Mouse (Mus musculus) olfactory bulb, adult 2 months (tissue): ENCODE results near the gene Adam23. TPM values are rescaled to one million over a fixed set of nuclear protein-coding genes. Genes with fewer than 3 reads are reported as not detected.
A peak's percentile ranks its signal among the peaks of the same experiment; 100 is the strongest.

Experiments
- H3K27ac ChIP-seq: fragments of 200-500 bp; 2 replicates; pipeline ENCODE4 v1.5.1; 2012; ENCODE audit warnings: low read depth, low read length; ENCODE audit not compliant: insufficient read depth
- H3K4me1 ChIP-seq: fragments of 200-500 bp; 2 replicates; pipeline ENCODE4 v1.6.1; 2012; ENCODE audit warnings: low read length; ENCODE audit not compliant: control insufficient read depth, insufficient read depth
- H3K4me3 ChIP-seq: fragments of 200-500 bp; 2 replicates; pipeline ENCODE4 v1.5.1; 2012; ENCODE audit warnings: mild to moderate bottlenecking, low read depth, low read length, moderate library complexity; ENCODE audit not compliant: insufficient read depth
- CTCF ChIP-seq: fragments of 200-500 bp; IDR thresholded peaks from 2 replicates; pipeline ENCODE4 v1.5.1; 2012; ENCODE audit warnings: low read depth, mild to moderate bottlenecking, low read length, moderate library complexity; ENCODE audit not compliant: insufficient read depth
- POLR2A ChIP-seq: fragments of 200-500 bp; IDR thresholded peaks from 2 replicates; pipeline ENCODE4 v1.6.1; 2012; ENCODE audit warnings: mild to moderate bottlenecking, low read depth, low read length, moderate library complexity; ENCODE audit not compliant: insufficient read depth
- WGBS: fragments of 180-500 bp; shearing (Covaris S2); methylation state at CpG from one replicate; pipeline ENCODE4 v1.1.7; 2018; 5-methylcytosine and 5-hydroxymethylcytosine counted together
- polyA plus RNA-seq: library from polyadenylated mRNA; stranded (reverse); fragments of >200 nt; gene quantifications from 2 replicates; pipeline ENCODE4 v1.2.4, GENCODE M21; 2012; ENCODE audit warnings: low replicate concordance; ENCODE audit not compliant: missing spikeins, insufficient read depth, insufficient read length

Adam23 gene
- polyA plus RNA-seq, result 224 TPM in 1 of 2 replicates, not detected in the other

DNA sequence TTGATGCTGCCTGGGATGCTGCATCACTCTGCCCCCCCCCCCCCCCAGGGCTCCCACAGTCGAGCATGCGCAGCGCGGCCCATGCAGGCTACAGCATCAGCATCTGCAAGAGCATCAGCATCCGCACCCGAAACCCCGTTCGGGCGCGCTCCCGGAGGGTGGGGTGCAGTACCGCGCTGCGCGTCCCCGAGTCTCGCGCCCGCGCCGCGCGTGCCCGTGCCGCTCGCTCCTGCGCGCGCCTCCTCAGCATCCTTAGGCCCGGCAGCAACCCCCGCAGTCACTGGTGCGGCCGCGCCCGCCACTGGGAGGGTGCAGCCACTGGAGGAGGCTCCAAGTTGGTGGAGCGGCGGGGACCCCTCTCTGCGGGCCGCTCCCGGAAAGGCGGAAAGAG lies at the start of gene Adam23:
Adam23 (plus strand) TSS at position 236 of the 391 bp plus-strand sequence.
- Histone ChIP-seq H3K4me1 (0 out of 2 replicates have a peak, but pooled peaks cover 6% of the 10 kb centered on the region), H3K27ac (peak within 1 kb of the TSS; percentile 20; the same call in 1 of the 2 replicates), H3K4me3 (peak within 1 kb of the TSS; percentile 64)
- WGBS, result under 1% methylated on average over 40 of the region's 41 CpGs
- no peak for TF ChIP-seq CTCF
- 0 out of 2 replicates have a peak, but pooled peaks have one; percentile 28 for TF ChIP-seq POLR2A

DNA sequence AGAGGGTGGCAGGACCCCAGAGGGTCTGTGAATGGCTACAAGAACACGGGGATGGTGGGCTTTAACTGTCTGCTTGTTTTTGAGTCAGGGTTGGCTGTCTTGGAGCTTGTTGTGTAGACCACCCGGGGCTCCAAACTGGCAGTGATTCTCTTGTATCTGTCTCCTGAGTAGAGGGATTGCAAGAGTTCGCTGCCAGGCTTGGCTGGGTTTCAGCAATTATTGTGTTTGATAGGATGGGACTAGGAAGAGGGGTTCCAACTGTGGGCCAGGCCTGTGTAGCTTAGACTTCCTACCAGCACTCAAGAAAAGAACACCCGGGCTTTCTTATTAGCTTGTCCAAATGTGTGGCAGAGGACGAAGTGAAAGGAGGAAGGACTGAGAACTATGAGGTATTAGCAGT lies 44.6 kb upstream of the Adam23 start:
- TF ChIP-seq CTCF, result no peak
- no peak overlapping the region for H3K27ac ChIP-seq
- no peak overlapping the region for H3K4me3 ChIP-seq
- no peaks in the 10 kb centered on the region for H3K4me1 ChIP-seq
- WGBS, result 52% methylated on average over 5 of the region's 5 CpGs

DNA sequence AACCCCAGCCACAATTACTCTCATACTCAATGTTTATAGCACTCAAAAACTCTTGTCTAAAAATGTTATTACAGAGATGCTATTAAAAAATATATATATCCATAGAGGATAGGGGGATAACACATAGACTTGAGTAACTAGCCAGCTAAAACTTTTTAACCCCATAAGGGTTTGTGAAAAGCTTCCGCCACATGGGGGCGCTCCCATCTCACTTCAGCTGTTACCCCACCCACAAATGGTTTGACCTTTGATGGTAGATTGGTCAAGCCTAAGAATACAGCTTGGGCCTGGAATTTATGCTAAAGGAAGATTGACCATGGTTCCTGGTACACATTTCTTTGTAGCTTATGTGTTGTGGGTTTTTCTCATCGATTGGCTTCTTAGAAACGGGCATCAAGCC lies 42.1 kb upstream of the Adam23 start:
- TF ChIP-seq POLR2A, result no peak
- TF ChIP-seq CTCF, result no peak
- WGBS, result 59% methylated on average over 4 of the region's 4 CpGs
- no peak overlapping the region for H3K4me3 ChIP-seq
- no peak overlapping the region for H3K27ac ChIP-seq
- H3K4me1 ChIP-seq, result no peaks in the 10 kb centered on the region

DNA sequence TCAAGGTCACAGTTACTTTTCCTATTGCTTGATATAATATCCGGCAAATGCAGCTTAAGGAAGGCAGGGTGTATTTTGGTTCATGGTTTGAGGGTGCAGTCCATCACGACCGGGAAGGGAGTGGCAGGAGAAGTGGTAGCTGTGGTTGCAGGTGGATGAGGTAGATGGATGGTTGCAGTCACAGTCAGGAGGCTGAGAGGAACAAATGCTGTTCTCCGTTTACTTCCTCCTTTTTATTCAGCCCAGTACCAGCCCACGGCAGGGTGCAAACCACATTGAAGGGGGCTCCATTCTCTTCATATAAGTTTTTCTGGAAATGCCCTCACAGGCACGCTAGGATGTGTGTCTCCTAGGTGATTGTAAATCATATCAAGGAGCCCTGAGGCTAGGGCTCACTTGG lies 37.3 kb upstream of the Adam23 start:
- H3K4me1 ChIP-seq, result no peaks in the 10 kb centered on the region
- no peak overlapping the region for H3K27ac ChIP-seq
- no peak for TF ChIP-seq POLR2A
- TF ChIP-seq CTCF, result no peak
- H3K4me3 ChIP-seq, result no peak overlapping the region
- WGBS, result 88% methylated on average over 6 of the region's 6 CpGs

DNA sequence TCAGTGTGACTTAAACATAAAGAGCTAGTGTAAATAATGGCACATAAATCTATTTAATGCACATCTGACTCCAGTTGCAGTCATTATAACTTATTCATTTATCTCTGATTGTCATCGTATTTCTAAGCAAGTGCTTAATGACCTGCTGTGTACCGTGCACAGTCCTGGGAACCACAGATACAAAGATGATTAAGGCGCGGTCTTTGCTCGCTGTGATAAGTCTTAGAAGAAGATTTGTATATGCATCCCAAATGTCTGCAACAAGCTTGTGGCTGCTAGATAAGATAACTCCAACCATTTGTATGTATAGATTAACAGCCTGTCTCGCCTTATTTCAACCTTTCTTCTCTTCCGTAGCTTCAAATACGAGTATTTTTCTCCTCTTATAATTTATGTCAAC lies 27.2 kb upstream of the Adam23 start:
- 93% methylated on average over 8 of the region's 8 CpGs for WGBS
- Histone ChIP-seq H3K27ac (no peak overlapping the region), H3K4me3 (no peak overlapping the region), H3K4me1 (no peaks in the 10 kb centered on the region)
- TF ChIP-seq CTCF (no peak), POLR2A (no peak)

DNA sequence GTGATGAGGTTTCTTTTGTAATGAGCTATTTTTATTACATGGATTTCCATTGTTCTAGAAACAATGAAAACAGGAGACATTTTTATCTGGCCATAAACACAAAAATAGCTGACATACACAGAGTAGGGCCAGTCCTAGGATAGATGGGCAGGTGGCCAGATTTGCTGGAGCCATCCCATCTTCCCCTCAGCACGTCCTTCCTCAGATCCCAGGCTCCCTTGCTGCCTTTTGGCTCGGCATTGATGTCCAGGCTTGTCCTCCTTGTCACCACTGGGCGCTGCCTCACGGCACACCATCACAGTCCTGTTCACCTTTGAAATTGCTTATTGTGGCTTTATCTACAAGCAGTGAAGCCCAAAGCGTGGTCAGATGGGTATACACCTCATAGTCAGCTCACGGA lies 15.0 kb upstream of the Adam23 start:
- WGBS, result 87% methylated on average over 6 of the region's 6 CpGs
- Histone ChIP-seq H3K4me1 (no peaks in the 10 kb centered on the region), H3K27ac (no peak overlapping the region), H3K4me3 (no peak overlapping the region)
- no peak for TF ChIP-seq CTCF
- no peak for TF ChIP-seq POLR2A

DNA sequence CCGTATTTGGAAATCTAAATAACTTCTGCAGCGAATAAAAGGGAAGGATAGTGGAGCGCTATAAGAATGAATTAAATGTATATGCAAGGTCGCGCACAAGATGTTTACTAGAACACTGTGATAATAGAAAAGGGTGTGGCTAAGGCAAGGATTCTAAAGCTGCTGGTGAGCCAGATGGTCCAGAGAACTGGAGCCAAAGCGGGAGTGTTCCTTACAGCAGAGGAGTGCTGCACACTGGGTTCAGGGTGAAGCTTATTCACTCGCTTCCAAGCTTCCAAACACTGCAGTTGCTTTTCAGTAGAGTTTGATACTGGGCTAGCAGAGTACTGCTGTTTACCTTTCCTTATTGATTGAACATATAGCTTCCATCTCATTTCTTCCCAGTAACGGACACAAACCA lies 14.5 kb upstream of the Adam23 start:
- Histone ChIP-seq H3K4me1 (no peaks in the 10 kb centered on the region), H3K4me3 (no peak overlapping the region), H3K27ac (no peak overlapping the region)
- 97% methylated on average over 8 of the region's 8 CpGs for WGBS
- no peak for TF ChIP-seq POLR2A
- no peak for TF ChIP-seq CTCF

DNA sequence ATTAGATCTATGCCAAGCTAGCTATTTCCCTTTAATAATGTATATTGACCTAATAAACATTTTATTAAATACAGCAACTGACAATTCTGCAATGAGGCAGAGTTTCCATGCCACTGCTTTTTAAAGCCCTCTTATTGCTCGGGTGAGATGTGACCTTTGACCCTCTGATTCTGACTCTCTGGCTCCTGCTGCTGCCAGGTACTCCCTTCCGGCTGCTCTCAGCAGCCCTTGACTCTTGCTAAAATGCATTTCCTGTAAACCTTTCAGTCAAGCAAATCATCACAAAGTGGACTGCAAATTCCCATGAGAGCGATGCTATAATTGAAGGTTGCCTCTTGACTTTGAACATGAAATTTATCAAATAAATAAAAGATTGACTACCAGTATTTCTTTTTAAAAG lies 13.8 kb upstream of the Adam23 start:
- WGBS, result 85% methylated on average over 3 of the region's 3 CpGs
- TF ChIP-seq POLR2A (no peak), CTCF (no peak)
- no peak overlapping the region for H3K27ac ChIP-seq
- H3K4me1 ChIP-seq, result no peaks in the 10 kb centered on the region
- no peak overlapping the region for H3K4me3 ChIP-seq

DNA sequence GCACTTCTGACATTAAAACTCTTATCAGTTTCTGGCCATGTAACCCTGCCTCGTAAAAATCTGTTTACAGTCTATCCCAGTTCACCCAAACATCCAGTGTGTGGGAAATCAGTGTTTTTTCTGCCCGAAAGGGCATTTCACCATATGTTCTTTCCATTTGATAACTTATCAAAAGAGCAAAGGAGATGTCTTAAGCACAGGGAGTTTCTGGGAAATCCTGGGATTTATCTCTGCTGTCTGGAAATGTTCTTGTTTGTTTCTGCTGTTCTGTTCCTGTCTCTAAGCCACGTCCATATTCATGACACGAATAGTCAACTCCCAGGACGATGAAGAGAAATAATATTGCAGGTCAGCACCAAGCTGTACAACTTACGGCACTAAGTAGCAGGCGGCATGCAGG lies 11.6 kb upstream of the Adam23 start:
- Histone ChIP-seq H3K4me3 (no peak overlapping the region), H3K4me1 (peaks cover 2% of the 10 kb centered on the region; the same call in 1 of the 2 replicates), H3K27ac (no peak overlapping the region)
- TF ChIP-seq POLR2A (no peak), CTCF (no peak)
- 87% methylated on average over 7 of the region's 7 CpGs for WGBS

DNA sequence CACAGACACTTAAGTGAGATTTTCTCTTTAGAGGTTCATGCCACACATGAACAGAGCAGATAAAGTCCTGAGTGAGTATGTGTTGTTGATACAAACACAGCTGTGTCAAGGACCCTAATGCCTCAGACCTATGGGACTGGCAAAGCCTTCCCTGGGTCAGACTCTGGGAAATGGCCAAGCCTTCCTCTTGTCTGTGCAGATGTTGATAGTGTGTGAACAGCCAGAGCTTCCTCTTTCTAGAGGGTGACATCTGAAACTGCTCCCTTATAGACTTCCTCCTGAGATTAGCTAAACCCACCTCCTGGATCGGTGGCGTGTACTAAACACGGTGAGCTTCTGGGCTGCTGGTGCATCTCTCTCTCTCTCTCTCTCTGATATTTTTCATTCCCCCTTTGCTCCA lies 8.2 kb upstream of the Adam23 start:
- TF ChIP-seq POLR2A, result no peak
- no peak for TF ChIP-seq CTCF
- Histone ChIP-seq H3K27ac (no peak overlapping the region), H3K4me3 (no peak overlapping the region), H3K4me1 (peaks cover 2% of the 10 kb centered on the region; the same call in 1 of the 2 replicates)
- 37% methylated on average over 3 of the region's 3 CpGs for WGBS
